Mouse (Mus musculus) activated CD4-positive, CD25-positive, alpha-beta regulatory T cell, adult 4 months (primary cell): ENCODE results near the gene Bcl2. TPM values are rescaled to one million over a fixed set of nuclear protein-coding genes. Genes with fewer than 3 reads are reported as not detected.
"Not testable (repeated sequence)": the region's sequence is repeated elsewhere in the genome, so short reads cannot be mapped to it uniquely, and the experiment has no call there.

Experiments
- ATAC-seq: one replicate; pipeline ENCODE4 v1.8.0; 2017
- polyA plus RNA-seq, 2 experiments: library from polyadenylated mRNA; unstranded; fragments of 100-300 nt; shearing (Covaris generic); gene quantifications; one replicate each; pipeline ENCODE4 v1.2.1; 2017

The Bcl2 gene
- polyA plus RNA-seq, 2 experiments from 2014 or later, result 116 to 146 TPM

DNA sequence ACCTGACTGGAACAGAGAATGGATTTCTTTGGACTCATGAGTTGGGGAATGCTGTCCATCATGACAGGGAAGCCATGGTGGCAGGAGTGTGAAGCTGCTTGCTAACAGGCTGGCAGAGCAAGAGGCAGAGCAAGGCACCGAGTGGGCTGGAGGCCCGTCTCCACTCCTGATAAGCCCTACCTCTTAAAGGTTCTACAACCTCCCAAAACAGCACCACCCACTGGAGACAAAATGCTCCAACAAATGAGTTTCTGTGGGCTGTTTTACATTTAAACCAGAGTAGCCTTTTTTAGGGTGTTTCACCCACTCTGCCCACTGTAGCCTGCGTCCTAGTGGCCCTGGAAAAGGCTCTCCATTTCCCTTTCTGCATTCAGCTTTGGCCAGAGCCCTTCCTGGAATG, 163.5 kb downstream of the Bcl2 start:
- ATAC-seq, result no peak

DNA sequence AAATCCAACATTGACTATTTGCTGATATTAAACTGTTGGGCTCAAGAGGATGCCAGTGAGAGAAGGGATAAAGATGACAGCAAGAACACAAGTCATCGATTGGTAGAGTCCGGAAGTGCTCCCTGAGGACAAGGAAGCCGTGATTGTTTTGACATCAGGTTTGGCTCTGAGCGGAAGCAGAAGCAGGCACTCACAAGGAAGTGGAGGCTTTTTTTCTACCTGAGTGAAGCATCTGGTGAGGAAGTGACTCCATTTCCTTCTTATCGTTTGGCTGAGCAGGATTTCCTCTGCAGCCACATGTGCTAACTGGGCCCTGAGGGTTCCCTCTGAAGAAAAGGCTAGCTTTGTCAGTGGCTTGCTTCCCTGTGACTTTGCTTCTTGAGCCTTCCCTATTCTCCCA, 165.0 kb downstream of the Bcl2 start:
- ATAC-seq, result peak; percentile 62

DNA sequence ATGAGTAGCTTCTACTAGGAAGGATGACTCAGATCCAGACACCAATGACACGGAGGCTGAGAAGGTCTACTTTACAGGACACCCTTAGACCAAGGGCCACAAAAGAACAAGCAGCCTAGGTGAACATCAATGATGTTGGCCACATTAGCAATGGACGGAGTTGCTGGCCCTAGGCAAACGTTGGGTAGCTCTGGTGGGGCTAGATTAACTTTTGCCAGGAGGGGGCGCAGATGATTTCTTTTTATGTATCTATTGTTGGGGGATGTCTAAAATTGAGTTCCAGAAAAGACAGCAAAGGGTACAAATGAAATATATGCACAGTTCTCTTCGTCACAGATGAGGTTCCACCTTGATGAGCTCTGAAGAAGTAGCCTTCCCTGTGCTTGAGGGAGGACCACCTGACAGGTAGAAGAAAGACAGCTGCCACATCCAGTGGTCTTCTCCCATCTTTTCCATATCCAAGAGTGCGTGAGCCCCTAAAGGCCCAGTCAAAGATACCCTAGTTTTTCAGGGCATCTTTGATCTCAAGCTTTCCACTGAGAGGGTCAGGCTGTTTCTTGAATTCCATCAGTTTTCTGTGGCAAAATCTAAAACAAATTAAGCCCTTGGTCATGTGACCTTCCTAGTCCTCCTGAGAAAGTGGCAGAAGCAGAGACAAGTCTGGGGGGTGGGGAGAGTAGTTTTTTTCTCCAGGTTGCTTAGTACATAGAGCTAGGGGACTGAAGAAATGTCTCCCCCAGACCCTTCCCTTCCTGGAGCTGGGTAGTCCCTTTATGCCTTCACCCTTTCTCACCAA, 169.1 kb downstream of the Bcl2 start:
- ATAC-seq, result peak; percentile 52

DNA sequence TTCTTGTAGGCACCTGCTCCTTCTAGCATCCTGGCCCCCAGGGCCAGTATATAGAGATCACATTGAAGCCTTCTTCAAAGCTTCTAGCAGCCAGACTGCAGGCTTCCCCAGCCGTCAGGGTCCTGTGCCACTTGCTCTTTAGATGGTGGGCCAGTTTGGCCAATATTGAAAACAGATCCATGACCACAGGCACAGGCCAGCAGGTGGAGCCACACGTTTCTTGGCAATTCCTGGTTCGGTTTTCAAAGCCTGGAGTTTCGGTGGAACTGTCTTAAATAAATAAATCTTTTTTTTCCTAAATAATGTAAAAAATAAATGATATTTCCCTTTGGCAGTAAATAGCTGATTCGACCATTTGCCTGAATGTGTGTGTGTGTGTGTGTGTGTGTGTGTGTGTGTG, 171.3 kb downstream of the Bcl2 start:
- ATAC-seq, result no peak

DNA sequence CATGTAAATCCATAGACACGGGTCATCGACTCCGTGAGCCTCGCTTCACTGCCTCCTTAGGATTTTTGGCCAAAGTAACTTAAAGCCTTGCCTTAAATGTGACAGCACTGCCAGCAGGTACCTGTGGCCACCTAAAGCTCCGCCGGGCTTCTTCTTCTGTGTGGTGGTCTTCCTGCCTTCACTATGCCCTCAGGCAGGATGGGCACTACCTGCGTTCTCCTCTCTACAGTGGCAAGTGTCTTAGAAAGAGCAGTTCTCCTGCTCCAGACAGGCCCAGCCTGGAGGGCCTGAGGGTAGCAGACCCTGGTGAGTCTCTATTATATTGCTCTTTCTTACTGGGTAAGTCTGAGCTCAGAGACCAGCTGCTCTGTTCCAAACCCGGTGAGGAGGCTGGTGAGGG, 172.2 kb downstream of the Bcl2 start:
- no peak for ATAC-seq

DNA sequence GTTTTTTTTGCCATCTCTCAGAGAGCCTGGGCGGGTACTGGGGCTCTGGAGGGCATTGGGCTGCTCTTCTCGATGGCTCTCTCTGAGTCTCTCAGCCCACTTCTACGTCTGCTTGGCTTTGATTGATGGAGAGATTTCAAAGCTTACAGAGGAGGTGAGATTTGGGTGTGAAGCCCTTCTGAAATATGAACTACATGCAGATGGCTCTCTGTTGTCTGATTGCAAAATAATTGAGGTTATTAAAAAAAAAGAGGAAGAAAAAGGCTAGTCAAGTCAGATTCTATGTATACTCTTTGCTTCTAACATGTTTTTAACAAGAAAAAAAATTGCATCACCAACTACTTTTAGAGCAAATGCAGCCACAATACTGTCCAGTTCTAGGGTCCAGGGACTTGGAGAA, 173.9 kb downstream of the Bcl2 start:
- no peak for ATAC-seq

DNA sequence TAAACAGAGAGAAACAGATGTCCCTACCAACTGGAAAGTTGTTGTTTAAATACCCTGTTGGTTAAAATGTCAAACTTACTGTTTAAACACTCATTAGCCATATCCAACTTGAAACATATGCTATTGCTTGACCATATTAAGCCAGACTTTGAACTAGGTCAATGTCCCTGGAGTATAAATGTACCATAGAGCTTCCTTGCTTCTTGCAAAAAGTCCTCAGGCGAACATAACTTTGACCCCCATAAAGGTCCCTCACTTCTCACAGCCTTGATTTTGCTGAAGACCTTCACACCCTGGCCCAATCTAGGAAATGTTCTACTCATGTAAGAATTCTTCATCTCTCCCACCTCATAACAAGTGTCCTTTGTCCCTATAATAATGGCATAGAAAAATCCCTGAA, 175.0 kb downstream of the Bcl2 start:
- no peak for ATAC-seq

DNA sequence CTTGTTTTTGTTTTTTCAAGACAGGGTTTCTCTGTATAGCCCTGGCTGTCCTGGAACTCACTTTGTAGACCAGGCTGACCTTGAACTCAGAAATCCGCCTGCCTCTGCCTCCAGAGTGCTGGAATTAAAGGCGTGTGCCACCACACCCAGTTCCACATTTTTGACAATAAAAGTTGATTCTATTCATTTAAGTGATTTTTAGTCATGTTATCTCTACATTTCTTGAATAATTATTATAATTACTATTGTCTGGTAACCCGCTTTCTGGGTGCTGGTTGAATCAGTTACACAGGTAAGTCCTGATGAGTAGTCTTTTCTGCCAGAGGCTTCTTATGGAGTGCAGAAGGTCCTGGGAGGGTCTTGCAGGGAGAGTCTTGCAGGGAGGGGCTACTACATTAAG, 179.2 kb downstream of the Bcl2 start:
- not testable (repeated sequence) for ATAC-seq

DNA sequence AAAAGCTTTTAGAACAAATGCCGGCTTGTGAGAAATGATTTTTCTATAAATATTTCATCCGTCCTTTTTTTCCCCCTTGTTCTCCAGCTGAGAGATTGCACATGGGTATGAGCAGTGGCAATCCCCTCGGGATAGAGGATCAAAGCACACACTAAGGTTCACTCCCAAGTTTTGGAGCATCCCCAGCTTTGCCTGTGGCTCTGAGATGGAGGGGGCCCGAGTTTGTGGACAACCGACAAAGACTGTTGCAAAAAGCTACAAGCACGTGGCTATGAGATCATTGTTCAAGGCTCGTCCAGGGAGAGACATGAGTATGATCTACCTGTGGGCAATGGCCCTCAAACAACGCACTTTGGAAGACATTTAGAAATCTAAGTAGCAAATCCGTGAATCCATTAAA, 184.5 kb downstream of the Bcl2 start:
- no peak for ATAC-seq

DNA sequence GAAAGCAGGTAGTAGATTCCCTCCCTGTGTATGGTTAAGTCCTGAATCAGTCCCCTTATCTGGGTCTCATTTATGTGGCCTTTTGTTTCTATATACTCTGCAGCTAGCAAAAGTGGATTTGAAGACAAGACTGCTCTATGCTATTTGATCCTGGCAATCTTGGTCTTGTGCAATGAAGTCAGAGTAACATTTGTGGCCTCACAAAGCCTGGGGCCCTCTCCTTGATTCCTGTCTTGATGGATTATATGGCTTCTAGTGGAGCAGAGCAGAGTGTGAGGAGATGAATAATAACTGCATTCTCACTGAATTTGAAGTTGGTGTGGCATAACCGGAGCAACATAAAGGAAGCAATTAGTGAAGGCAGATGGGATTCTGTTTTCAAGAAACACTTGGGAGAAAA, 186.5 kb downstream of the Bcl2 start:
- ATAC-seq, result no peak

DNA sequence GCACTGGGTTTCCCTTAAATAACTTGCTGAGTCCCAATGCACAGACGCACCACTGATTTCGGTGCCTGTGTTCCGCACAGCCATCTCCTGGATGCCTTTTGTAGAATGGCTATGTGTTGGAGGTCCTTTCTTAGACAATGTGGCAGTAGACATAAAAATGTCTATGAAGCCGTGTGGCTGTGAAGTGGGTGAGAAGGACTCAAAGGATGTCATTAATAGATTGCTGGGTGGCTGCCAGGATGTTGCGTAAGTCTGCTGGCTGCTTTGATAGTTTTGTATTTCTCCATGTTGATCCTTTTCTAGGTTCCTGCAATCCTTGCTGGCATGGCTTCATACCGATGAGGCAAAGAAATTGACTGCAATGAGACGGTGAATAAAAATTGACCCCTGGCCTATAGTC, 187.3 kb downstream of the Bcl2 start:
- ATAC-seq, result no peak

DNA sequence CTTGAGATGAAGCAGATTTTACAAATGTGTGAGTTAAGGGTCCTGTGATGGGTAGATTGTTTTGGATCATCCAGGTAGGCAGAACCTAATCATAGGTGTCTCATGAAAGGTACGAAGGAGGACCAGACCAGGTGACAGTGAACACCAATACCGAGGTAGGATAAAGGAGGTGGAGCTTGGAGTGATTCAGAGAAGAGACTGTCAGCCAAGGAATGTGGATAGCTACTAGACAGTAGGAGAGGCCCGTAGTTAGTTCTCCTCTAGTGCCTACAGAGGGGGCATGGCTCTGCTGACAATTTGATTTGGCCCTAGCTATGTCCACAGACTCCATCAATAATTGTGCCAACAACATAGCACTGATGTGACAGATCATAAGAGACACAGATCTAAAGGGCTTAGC, 188.0 kb downstream of the Bcl2 start:
- ATAC-seq, result no peak

DNA sequence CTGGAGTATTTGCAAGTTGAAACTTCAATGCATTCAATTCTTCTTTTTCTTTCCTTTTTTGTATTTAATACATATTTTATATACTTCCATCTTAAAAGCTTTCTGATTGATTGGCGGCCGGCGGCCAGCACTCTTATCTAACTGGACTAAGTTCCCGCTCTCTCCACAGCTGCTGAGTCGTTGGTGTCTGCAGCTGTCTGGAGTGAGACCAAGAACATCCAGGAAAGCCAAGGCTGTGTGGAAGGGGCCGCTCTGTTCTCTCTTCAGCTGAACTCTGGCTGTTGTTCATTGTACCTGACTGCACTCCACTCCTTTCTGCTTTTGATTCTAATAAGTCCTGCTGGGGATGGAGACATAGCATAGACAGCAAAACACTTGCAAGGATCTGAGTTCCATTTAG, 190.3 kb downstream of the Bcl2 start:
- no peak for ATAC-seq

DNA sequence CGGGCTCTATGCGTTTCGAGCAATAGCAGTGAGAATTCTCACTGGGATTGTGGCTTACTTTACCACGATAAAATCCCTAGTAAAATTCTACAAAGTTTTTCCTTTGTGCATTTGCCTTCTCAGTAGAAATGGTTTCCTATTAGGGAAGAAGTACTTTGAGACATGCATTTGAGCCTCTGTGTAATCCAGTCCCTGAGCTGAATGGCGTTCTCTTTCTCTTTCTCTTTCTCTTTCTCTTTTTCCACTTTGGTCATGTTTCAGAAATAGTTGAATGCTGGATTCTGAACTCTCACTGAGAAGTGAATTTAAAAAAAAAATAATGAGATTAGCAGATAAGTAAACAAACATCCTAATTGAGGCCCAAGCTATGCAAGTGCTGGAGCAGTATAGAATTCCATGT, 191.1 kb downstream of the Bcl2 start:
- peak; percentile 67 for ATAC-seq

DNA sequence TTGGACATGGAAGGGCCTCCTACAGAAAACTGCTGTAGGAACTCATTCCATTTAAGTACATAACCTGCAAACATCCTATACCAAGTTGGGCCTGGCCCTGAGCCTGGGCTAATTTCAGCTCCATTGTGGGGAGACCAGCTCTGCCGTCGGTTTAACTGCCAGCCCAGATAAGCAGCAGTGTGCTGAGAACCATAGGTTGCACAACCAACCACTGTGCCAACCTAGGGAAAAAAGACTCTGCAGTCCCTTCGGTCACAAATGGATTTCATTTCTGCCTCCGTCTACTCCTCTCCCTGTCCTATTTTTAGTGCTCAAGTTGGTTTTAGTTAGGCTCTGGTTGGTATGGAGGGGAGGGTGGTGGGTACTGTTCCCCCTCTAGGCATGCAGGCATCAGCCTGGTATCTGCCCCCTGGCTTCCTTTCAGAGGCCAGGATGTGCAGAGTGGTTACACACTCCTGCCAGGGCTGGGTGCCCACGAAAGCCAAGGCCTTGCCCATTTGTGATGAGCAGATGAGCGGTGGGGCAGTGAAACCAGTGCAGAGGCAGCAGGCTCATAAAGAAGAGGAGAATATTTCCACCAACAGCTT, 196.4 kb downstream of the Bcl2 start:
- ATAC-seq, result no peak

DNA sequence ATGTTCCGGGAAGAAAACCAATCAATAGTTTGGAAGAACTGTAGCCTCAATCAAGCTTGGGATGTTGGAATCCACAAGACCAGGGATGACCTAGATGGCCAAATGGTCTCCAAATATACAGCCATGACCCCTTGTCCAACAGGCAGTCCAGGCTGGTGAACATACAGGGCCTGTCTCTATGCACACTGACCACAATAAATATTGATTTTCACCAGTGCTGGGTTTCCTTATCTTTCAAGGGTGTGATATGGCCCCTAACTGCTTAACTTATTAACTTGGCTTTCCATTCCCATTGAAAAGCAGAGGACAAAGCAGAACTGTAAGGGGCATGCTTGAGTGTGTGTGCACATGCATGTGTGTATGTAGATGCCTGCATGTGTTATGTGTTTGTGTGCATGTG, 197.0 kb downstream of the Bcl2 start:
- no peak for ATAC-seq

DNA sequence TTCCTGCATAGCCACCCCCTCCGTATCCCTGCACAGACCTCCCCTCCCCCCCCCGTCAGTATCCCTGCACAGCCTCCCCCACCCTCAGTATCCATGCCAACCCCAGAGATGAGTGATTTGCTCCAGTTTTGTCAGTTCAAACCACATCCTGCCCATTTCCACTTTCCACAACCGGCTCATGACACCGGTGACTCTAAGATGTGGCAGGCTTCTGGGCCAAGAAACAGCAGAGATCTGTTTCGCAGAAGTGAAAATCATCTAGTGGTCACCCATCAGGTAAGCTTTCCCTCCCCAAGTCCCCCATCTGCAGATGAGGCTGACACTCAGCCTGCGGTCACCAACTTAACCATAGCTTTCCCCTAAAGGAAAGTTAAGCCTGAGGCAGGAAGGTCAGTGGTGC, 198.5 kb downstream of the Bcl2 start:
- ATAC-seq, result peak; percentile 93

DNA sequence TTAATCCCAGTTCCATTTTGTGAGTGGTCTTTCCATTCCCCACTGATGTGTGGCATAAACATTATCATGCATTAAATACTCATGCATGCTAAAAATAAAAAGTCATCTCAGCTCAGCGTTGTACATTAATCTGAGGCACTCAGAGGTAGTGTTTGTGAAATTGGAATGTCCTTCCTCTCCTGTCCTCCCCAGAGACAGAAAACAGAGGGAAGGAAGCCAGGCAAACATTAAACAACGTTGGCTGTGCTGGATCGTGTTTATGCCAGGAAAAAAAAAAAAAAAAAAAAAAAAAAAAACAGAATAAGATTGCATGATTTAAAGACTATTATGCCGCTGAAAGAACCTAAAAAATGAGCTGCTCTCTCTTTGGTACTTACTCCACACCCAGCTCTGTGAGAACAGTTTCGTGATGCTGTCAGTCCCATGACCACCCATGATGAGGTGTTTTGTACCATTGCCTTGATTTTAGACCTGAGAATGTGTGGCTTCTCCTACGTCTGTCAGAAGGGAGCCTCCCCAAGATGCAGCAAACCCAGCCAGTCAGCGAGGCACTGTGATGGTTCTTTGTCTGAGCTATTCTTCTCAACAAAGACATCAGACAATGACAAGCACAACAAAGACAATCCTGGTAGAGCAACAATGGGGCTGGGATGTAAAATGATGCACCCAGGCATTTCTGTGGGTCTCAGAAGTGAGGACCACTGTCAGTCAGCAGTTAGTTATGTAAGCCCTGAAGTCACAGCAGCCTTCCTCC, 200.0 kb downstream of the Bcl2 start:
- ATAC-seq, result no peak

DNA sequence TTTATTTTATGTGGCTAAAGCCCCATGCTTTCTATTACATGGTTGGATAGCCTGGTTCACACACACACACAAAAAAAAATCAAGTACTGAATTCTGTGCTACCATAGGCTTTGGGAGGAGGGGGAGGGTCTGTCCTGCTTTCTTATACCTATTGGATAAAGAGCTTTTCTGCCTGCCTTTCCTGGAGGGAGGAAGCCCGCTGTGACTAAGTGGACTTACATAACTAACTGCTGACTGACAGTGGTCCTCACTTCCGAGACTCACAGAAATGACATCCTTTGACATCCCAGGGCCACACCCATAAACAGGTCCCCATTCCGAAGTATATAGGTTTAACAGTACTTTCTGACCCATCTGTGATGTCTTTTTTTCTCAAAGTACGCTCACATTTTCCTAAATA, 200.6 kb downstream of the Bcl2 start:
- ATAC-seq, result no peak

DNA sequence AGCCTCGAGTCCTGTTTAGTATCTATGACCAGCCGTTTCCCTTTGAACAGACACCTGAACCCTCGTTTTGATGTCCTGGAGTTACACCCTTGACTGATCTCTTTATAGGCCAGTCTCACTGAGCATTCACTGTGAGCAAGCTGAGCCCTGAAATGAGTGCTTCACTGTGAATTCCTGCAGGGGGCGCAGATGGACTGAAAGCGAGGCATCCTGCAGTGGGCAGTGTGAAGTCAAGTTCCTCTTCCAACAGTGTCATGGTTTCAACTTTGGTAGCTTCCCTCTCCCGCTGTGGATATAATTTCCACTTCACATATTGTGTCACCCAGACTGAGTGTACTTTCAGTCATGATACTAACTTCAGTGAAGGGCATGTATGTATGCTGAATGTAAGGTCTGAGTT, 202.5 kb downstream of the Bcl2 start:
- ATAC-seq, result peak; percentile 62

DNA sequence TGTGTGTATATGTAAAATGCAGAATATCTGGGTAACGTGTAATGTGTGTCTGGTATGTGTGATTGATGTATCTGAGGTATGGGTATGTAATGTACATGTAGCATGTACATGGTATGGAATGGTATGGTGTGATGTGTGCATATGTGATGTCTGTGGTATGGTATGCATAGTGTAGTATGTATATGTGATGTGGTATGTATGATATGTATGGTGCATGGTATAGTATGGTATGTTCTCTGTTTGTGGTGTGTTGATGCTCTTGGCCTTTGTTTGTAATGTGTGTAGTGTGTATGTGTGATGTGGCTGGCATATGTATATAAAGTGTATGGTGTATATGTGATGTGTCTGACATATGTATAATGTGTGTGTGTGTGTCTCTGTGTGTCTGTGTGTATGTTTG, 206.5 kb downstream of the Bcl2 start:
- no peak for ATAC-seq

DNA sequence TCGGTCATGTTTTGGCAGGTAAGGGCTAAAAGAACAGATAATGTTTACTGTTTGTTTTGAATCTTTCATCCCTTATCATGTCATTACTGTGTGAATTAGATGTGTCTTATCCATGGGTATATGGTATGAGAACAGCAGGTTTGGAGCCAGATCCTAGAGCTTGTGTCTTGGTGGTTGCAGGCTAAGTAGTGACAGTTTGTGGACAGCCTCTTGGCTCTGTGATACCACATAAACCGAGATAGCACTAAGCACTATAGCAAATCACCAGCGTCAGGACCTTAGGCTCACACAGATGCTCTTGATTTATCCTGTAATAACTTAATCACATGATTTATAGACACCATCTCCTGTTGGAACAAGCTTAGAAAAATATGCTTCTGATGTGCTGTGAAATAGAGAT, 210.2 kb downstream of the Bcl2 start:
- ATAC-seq, result no peak

DNA sequence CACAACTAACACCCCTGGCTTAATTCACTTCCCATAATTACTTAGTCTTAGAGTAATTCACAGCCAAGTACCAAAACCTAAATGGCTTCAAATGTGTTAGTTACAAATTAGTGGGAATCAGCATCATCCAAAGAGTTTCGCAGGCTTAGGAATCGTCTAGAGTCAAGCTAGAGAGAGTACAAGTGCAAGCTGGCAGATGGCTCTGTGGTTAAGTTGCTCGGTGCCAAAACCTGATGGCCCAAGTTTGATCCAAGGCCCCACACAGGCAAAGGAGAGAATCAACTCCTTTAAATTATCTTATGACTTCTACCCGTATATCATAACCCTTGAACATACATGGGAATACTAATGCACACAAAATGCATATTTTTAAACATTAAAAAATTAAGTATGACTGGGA, 210.7 kb downstream of the Bcl2 start:
- ATAC-seq, result no peak

DNA sequence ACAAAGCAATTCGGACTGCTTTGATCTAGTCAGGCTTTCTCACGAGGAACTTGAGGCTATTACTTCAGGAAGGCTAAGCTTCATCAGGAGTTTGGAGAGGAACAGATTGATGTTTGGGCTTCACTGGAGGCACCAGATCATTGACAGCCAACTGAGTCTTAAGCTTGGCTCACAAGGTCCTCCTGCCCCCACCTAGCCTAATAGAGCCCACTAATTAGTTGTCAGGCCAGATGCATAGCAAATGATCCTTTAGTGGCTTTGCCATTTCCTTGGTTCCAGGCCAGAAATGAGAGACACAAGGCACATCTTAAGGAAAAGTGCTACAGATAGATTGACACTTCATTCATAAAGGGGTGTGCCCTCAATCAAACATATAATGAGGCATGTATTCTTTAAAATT, 216.1 kb downstream of the Bcl2 start:
- no peak for ATAC-seq
